Mouse (Mus musculus): ENCODE data around the gene Ggt7.
"Not testable (repeated sequence)": the region's sequence is repeated elsewhere in the genome, so short reads cannot be mapped to it uniquely, and the experiment has no call there.

Gene Ggt7

DNA sequence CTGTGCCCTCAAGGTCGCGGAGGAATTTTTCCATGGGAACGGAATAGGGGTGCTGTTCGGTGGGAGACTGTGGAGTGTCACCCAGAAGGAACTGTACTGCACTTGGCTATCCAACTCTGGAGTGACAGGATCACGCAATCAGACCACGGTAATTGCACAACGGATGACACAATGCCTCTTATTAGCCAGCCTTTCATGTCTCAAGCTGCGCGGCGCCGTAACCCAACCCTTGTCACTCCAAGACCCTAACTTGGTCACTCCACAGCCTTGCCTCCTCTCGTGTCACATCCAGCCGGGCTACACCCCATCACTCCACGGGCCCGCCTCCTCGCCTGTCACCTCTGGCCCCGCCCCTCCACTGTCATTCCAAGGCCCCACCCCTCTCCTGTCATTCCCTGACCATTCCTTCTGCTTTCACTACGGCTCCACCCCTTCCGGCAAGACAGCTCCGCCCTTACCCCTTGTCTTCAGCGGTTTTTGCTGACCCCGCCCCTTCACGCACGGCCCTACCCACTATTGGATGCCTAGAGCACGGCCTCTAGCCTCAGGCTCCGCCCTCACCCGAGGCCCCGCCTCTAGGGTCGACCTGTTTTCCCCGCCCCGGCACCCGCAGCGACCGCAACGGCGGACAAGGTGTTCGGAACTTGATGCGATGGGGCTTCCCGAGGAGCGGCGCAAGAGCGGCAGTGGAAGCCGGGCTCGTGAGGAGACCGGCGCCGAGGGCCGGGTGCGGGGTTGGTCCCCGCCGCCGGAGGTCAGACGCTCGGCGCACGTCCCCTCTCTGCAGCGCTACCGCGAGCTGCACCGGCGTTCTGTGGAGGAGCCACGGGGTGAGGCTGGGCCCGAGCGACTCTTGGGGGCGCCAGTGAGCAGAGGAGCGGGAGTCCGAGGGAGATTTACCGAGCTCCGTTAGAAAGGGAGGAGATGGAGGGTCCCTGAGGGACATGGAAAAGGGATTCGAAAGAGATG is at the start of gene Ggt7, which contains the start of gene Acss2:
Ggt7 (minus strand) TSS at position 783 of the 969 bp plus-strand sequence.
Acss2 (plus strand) TSS at position 494 of the 969 bp plus-strand sequence.
- DNase-seq, result peak; percentile 100

DNA sequence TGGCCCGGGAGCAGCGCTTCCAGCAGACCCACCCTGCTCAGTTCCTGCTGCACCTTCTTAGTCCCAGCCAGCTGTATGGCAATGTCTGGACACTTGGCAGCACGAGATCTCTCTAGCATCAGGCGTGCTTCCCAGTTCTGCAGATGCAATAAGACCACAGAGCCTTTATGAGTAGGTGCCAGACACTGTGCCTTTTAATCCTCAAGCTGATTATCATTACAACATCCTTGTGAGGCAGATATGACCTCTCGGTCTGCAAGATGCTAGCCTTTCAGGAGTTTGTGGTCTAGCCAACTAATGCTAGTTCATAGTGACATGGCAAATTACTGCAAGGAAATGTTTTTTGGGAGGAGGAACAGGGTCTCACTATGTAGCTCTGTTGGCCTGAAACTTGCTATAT is 49.7 kb upstream of the Ggt7 start:
- no peak for DNase-seq

DNA sequence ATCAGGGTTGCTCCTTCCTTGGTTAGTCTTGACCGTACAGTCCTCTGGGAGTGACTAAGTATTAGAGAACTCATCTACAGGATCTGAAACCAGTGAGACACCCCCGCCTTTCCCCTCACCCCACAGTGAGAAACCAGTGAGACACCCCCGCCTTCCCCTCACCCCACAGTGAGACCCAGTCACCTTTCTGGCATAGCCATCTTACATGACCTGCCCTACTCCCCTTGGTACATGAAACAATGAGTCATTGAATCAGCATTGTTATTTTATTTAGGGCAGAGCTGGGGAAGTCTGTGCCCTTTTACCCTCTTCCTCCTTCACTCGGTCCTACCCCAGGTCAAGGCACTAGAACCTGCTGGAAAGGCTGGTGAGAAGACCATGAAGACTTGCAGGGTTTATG is 44.9 kb upstream of the Ggt7 start:
- no peak for DNase-seq

DNA sequence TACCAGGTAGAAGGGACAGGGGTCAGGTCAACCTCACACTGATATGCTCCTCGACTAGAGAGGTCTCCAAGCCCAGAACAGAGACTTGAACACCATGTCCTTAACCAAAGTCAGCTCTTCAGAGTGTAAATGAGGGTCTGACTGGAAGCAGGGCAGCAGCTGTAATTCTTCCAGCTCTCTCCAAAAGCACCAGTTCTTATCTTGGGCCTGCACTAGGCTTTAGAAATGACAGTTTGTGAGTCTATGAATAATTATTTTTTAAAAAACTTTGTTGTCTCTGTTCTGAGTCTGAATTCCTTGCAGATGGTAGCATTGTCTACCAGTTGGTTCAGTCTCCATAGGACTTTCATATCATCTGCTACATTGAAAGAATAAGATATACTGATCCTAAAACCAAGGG is 44.2 kb upstream of the Ggt7 start:
- no peak for DNase-seq

DNA sequence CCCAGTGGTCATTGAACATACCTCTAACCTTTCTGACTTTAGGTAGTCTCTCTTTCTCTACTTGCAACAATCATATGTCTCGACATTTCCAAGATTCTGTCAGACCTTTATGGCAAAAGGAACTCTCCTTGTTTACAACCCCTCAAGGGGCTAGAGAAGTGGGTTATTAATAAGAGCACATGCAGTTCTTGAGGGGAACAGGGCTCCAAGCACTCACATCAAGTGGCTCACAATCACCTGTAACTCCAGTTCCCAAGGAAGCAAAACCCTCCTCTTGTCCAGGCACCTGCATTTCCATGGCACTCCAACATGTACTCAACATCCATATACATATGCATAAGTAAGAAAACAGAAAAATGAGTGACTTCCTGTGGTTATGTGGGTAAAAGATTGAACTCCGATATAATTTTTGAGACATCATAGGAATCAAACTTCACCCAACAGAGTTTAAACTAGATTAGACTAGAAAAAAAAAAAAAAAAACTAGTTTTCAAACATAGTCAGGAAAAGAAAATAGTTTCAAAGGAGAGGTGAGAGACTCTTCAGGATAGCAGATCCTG is 36.5 kb upstream of the Ggt7 start:
- no peak for DNase-seq

DNA sequence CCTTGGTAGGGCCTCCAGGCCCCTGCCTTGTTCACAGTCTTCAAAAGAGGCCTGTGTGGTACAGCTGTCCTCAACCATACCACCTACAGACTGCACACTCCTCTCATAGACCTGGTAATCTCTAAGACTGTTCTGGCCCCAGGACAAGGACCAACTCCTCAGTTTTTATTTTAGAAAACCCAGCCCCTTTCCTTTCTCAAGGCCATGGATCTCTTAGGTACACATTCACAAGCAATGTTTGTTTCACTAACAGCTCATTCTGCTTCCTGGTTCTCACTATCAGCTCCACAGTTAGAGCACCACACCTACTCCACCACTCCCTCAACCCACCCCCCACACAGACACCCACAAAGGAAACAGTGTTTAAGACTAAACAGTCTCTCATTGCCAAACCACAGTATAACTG is 34.9 kb upstream of the Ggt7 start:
- peak; percentile 62 for DNase-seq

DNA sequence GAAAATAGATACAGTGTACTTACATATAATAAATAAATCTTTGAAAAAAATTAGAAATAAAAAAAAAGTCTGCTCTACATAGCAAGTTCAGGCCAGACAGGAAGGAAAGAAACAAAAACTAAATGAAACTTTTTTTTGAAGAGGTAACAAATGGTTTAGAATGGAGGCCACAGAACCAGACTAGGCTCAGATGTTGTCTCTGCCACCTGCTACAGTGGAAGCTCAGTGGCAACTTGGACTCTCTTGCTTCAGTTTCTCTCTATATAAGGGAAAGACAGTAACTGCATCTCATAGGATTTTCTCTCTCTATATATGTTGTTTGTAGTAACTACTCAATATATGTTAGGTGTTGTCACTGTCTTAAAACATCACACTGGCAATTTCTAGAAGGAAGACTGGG is 34.3 kb upstream of the Ggt7 start:
- no peak for DNase-seq

DNA sequence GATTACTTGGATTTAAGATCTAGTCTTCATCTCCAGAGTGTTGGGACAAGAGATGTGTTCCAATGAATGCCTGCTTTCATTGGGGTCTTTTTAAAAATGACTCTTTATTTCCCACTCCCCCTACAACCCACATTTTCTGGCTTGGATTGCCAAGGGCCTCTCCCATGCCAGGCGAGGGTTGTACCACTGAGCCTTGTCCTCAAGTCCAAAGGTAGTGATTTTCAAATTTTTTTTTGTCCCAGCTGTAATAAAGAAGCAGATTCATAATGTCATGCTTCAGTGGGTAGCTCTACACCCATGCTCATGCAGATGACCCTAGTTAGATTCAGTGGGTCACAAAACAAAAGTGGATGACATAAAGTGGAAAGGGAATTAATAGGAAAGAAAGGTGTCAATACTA is 28.9 kb upstream of the Ggt7 start:
- DNase-seq, result no peak

DNA sequence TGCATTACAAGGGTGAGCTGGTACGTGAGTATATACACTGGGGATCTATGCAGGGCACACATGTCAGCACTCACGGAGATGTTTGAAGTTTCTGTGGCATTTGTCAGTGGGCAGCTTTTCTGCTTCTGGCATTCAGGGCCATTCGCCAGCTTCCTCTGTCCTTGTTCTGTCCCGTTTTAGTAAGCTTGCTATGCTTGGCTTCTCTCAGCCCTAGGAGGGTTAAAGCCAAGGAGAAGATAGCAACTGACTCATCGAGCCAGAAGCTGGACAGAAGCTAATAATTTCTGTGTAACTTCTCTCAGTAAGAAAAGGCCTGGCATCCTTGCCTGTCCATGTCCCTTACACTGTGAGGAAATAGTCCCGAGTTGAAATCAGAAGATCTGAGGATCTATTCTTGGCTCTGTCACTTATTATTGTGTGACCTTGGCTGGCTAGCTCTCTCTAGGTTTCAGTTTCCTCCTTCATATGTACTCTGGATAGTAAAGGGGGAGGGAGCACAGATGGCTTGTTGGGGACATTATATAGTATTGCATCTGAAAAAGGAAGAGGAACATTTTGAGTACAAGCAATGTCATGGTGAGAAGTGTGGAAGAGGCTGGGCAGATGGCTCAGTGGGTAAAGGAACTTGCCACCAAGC is 22.9 kb upstream of the Ggt7 start:
- no peak for DNase-seq

DNA sequence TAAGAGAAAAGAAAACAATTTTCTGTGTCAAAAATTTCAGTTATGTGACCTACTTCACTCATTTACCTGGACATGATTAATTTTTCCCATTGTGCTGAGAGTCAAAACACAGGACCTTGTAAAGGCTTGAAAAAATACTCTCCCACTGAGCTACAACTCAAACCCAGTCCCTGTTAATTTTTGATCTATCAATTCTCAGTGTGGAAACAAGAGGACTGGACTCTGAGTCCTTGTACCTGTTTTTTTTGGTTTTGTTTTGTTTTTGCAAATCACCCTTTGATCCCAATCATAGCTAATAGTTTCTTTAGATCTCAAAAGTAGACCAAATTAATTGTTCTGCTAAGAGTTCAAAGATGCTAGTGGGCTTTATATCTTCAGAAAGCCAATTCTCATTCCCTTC is 21.7 kb upstream of the Ggt7 start:
- DNase-seq, result no peak

DNA sequence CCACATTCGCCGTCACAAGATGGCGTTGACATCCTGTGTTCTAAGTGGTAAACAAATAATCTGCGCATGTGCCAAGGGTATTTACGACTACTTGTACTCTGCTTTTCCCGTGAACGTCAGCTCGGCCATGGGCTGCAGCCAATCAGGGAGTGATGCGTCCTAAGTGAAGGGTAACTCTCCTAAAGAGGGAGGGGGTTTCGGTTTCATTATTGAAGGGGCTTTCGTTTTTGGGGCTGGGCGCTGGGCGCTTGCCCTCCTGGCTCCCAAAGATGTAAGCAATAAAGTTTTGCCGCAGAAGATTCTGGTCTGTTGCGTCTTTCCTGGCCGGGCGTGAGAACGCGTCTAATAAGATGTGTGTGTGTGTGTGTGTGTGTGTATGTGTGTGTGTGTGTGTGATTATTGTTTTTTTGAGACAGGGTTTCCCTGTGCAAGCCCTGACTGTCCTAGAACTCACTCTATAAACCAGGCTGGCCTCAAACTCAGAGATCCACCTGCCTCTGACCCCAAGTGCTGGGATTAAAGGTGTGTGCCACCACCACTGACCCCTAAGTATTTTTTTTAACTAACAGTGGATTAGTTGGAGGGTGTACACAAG is 20.5 kb upstream of the Ggt7 start:
- not testable (repeated sequence) for DNase-seq

DNA sequence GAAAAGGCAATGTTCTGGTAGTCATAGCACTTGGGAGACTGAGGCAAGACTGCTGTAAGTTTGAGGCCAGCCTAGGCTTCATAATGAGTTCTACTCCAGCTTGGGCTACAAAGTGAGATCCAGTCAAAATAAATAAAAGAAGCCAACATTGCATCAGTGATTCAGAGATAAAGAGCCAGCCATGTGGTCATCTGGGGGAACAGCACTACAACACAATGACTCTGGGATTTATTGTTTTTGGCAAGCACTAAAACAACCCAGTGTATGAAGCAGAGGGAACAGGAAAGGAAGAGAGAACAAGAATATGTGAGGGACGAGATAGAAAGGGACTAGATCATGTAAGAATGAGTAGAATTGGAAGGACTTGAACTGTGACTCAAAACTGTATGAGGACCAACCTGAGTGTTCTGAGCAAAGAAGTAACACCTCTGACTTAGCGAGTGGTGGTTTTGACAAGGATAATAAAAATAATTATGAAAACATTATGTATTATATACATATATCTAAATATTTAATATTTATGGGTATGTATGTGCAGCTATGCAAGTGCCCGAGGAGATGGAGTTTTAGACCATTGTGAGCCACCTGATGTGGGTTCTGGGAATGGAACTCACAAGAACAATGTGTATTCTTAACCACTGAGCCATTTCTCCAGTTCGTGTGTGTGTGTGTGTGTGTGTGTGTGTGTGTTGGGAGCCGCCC is 19.9 kb upstream of the Ggt7 start:
- DNase-seq, result no peak

DNA sequence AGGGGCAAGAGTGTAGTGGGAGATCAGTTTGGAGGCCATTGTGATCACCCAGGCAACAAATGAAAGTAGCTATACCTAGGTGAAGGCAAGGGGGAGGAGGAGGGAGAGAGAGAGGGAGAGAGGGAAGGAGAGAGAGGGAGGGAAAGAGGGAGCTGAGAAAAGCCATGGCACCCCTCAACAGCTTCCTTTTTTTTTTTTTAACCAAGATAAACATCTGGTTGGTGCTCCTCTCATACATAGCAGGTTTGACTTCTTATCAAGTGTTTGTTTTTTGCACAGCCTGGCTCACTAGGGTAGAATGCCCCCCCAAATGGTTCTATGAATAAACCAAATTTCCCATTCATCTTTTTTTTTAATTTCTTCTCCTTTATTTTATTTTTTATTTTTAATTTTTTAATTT is 18.3 kb upstream of the Ggt7 start:
- DNase-seq, result no peak

DNA sequence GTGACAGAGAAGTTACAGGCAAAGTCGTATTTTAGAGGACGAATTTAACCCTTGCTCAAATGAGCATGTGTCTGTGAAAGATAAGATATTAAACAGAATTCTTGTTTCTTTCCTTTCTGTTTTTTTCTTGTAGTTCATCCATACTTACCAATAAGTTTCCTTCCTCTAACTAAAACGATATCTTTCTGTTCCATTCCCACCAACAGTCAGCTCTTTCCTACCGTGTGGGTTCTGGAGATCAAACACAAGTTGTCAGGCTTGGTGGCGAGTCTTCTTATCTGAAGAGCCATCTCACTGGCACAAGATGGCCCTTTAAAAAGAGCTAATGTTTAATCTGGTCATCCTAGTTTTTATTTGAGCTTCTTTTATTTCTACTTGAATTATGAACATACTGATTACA is 9.3 kb upstream of the Ggt7 start:
- DNase-seq, result no peak

DNA sequence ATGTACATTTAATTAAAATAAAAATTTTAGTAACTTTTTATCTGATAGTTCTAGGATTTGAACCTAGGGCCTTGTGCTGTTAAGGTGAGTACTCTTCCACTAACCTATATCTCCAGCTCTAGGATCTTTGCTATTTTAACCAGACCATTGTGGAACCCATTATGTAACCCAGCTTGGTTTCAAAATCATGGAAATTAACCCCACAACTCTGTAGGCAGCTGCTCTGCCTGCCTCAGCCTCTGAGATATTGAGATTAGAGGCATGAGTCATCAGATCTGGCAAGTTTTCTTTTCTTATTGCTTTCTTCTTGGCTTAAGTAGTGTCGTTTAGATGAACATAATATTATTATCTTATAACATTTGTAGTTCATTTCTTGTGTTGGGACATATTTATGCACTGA is 6.3 kb upstream of the Ggt7 start:
- no peak for DNase-seq

DNA sequence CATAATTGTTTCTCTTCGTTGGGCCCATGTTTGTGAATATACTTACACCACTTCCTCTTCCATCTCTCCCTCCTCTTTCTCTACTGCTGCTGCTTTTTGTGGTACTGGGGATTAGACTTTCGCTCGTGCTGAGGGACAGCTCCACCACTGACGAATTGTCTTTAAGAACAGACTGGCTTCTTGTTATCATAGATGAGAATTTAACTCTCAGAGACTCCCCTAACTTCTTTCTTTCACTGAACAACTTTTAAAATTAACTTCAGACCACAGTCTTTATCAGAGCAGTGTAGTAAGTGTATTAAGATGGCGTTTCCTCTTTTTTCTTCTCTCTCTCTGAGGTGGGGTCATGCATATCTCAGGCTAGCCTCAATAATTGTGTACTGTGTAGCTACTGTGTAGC is 5.7 kb upstream of the Ggt7 start:
- no peak for DNase-seq

DNA sequence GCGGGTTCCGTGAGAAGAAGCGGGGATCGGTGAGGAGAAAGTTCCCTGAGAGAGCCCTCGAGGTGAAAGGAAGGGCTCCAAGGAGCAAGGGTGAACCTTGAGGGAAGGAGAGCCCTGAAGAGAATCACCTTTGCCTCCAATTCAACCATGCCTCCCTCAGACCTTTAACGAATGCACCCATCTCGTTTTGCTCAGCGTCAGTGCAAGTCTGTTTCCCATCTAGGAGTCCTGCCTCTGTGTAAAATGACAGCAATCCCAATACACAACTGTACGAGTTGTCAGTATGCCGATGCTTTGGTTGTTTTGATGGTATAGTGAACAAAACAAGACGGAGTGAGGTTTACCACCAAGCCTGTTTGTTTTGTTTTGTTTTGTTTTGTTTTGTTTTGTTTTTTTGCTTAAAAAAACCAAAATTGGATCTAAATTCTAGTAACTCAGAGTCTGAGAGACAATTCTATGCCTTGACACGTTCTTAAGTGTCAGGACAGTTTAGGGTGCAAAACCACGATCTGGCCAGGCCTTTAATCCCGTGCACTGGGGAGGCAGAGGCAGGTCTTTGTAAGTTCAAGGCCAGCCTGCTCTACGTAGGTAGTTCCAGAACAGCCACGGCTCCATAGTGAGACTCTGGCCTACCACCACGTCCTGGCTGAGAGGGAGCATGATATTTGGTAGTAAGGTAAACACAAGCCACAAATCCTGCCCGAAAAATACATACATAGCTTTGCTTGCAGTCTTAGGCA is 664 bp upstream of the Ggt7 start:
- DNase-seq, result no peak

DNA sequence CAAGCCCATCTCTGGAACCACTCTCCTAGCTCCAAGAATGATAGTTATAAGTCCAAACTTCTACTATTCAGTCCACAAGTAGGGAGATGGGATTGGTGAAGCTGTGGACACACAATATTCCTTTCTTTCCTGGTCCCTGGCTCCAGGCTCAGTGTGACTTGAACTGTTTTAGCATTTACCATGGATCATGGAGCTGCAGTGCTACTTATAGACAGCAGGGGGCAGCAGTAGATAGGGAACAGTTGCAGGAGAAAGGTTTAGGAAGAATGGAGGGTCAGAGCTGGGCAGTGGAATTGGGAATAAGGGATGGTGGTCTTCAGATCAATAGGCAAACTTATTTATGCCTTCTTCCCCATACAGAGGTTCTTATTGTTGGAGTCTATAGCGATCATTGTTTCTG is 2.1 kb downstream of the Ggt7 start:
- peak; percentile 48 for DNase-seq

DNA sequence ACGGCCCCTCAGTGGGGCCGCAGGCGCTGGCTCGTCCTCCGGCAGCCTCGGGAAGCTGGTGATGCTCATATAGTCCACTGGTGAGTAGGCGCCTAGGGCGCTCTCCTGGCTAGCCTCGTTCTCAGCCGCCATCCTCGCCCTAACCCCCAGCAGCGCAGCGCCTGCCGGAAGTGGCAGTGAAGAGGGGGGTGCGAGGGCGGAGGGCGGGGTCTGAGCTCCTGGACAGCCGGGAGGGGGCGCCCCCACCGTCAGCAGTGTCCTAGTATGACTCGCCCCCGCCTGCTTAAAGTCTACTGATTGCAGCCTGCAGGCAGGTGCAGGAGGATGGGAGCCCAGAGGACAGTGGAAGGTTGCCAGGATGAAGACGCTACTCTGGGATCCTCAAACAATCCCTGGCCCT is 3.4 kb downstream of the Ggt7 start:
- peak; percentile 69 for DNase-seq

DNA sequence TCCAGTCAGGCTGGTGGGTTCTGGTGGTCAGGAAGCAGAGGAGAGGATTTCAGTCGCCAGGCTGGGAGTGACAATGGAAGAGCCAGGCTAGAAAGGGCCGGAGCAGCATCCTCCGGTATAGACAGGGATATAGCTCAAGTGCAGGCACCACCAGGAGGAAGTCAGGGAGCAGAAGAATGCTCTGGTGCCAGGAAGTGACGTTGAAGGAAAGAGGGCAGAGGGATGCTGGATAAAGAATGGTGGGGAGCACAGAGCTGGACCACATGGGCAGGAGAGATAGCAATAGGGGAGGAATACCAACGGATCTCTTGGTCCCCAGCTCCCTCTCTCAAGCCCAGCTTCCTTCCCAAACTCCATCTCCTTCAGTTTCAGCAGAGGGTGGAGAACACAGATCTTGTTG is 4.5 kb downstream of the Ggt7 start:
- no peak for DNase-seq

DNA sequence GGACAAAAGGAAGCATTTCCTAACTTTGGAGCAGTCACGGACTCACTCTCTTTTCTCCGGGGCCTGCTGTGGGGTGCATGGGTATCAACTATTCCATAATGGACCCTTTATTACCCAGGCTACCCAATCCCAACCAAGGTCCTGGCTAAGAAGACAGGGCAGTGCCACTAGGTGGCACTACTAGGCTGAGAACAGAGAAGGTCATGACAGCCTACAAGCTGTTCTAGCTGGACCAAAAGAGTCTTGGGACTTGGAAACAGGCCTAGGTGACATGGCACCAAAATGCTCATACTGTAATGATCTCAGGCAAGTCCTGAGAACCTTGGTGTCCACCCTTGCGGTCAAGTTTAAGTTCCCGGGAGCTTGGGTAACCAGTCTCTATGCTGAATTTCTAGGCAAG is 5.6 kb downstream of the Ggt7 start:
- peak; percentile 66 for DNase-seq
